ENCODE assay signal across 19 mouse cellular contexts in the genomic region with DNA sequence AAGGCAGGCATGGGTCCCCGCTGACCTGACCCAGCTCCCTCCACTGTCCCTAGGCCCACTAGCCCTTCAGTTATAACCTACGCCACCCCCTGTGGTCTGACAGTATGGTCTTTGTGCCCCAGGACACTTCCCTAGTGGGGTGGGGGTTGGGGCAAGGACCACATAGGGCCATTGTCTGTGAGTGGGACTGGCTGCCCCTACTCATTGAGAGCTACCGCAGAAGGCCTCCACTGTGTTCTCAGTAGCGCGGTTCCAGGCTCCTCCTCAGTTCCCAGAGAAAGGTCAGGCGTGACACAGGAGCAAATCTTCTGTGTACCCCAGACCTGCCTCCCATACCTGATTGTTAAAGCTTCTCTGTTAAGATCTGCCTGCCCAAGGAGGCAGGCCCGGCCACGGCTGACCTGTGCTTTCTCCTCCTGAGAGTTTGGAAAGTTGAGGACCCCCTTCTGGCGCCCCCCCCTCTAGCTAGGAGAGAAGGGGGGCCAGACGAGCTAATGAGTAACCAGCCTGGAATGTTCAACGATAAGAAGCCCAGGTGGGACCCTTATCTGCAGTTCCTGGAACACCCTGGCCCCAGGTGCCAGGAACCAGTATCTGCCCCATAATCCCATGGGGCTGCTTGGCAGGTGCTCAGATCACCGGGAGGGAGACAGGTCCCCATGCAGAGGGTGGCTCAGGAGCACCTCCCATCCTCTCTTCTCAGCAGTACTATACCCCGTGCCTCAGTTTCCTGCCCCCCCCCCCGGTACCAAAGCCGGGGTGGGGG. TPM values are rescaled to one million over a fixed set of nuclear protein-coding genes. Genes with fewer than 3 reads are reported as not detected.
DNase-seq lines count a peak whose midpoint lies in the region; ATAC-seq and TF ChIP-seq lines count a peak whose summit lies in the region.
"Had no signal": no experiment of that assay in that cellular context is flagged by ENCODE, and none has a peak within 500 bp of the region (broad histone marks: within the 10 kb centered on the region; RNA-seq: fewer than 3 reads in every experiment).

No protein-coding gene starts in this region.

- no peak for ATAC-seq in hindbrain, embryonic 16.5 days

- H3K4me1 ChIP-seq in cortical plate, adult 2 months (ENCODE audit: control insufficient read depth, insufficient read depth, low read length) = no peaks in the 10 kb centered on the region
- peaks cover 15% of the 10 kb centered on the region for H3K4me1 ChIP-seq in olfactory bulb, adult 2 months (ENCODE audit: control insufficient read depth, insufficient read depth, low read length)
- peaks cover 5% of the 10 kb centered on the region; the same call in 1 of the 2 replicates for H3K4me1 ChIP-seq in hindbrain, embryonic 16.5 days (ENCODE audit: control insufficient read depth, insufficient read depth, low read depth, low read length)

- TF ChIP-seq CTCF in gastrocnemius, adult 2 months (IDR thresholded peaks at IDR 0.05) = no peak
- no peak for TF ChIP-seq CTCF in cortical plate, adult 2 months (IDR thresholded peaks at IDR 0.05; ENCODE audit: extremely low read depth, insufficient read depth, low read length)
- TF ChIP-seq CTCF in olfactory bulb, adult 2 months (IDR thresholded peaks at IDR 0.05; ENCODE audit: insufficient read depth, low read depth, low read length) = 0 out of 2 replicates have a peak, but pooled peaks have one; percentile 13

- H3K9me3 ChIP-seq in hindbrain, embryonic 16.5 days (ENCODE audit: control insufficient read depth, low read length) = no peaks in the 10 kb centered on the region
- H3K9me3 ChIP-seq: midbrain, embryonic 12.5 days had no signal

- peak overlapping the region; percentile 24 for H3K27ac ChIP-seq in gastrocnemius, adult 2 months
- H3K27ac ChIP-seq in cortical plate, adult 2 months (ENCODE audit: insufficient read depth, low read length) = peak overlapping the region; percentile 67
- no peak overlapping the region for H3K27ac ChIP-seq in olfactory bulb, adult 2 months (ENCODE audit: insufficient read depth, low read depth, low read length)
- H3K27ac ChIP-seq in hindbrain, embryonic 16.5 days (ENCODE audit: low read depth, low read length) = no peak overlapping the region
- H3K27ac ChIP-seq: liver, embryonic 14.5 days; midbrain, embryonic 12.5 days had no signal

- H3K27me3 ChIP-seq in hindbrain, embryonic 16.5 days (replicated peaks; ENCODE audit: control insufficient read depth, insufficient read depth, low read length) = no peaks in the 10 kb centered on the region

- no peaks in the 10 kb centered on the region for H3K36me3 ChIP-seq in hindbrain, embryonic 16.5 days (ENCODE audit: control insufficient read depth, insufficient read depth, low read length)
- H3K36me3 ChIP-seq: midbrain, embryonic 12.5 days had no signal

- intact Hi-C loops in gastrocnemius, adult 2 months (cut with DNase I) = loop anchor here (5.0 kb wide), 1 partner anchor 33 kb away; no protein-coding TSS in a partner anchor

- no peak overlapping the region for H3K4me2 ChIP-seq in hindbrain, embryonic 16.5 days (ENCODE audit: low read length)
- H3K4me2 ChIP-seq: midbrain, embryonic 12.5 days had no signal

- H3K9ac ChIP-seq in hindbrain, embryonic 16.5 days (ENCODE audit: low read depth, low read length) = no peak overlapping the region
- H3K9ac ChIP-seq: liver, embryonic 14.5 days had no signal

- no peak overlapping the region for H3K4me3 ChIP-seq in gastrocnemius, adult 2 months
- H3K4me3 ChIP-seq in cortical plate, adult 2 months (ENCODE audit: insufficient read depth, low read length) = no peak overlapping the region
- H3K4me3 ChIP-seq in olfactory bulb, adult 2 months (ENCODE audit: insufficient read depth, low read depth, low read length) = no peak overlapping the region
- H3K4me3 ChIP-seq in hindbrain, embryonic 16.5 days (ENCODE audit: low read length) = no peak overlapping the region
- H3K4me3 ChIP-seq: midbrain, embryonic 12.5 days had no signal

- TF ChIP-seq POLR2A in cortical plate, adult 2 months (IDR thresholded peaks at IDR 0.05; ENCODE audit: extremely low read depth, insufficient read depth, low read length) = no peak
- TF ChIP-seq POLR2A in olfactory bulb, adult 2 months (IDR thresholded peaks at IDR 0.05; ENCODE audit: insufficient read depth, low read depth, low read length) = no peak

- WGBS in olfactory bulb, adult 2 months = 70% methylated on average over 15 of the region's 15 CpGs
- 71% methylated on average over 15 of the region's 15 CpGs for whole genome bisulfite sequencing in hindbrain, embryonic 16.5 days

- peak; percentile 27 for DNase-seq in gastrocnemius, adult 2 months
- no peak for DNase-seq in gastrocnemius, postnatal 25 days
- DNase-seq in layer of hippocampus, adult 11-12 months (ENCODE audit: low spot score) = peak; percentile 71
- no peak for DNase-seq in layer of hippocampus, adult 9-10 months (ENCODE audit: low spot score)
- no peak for DNase-seq in cerebellum, adult 11-12 months
- DNase-seq: adrenal gland, adult 2 months; right cerebral cortex, postnatal 14 days; thymus, adult 18-20 months had no signal

RNA-seq across cellular contexts. Expression of a gene that starts 5.1 kb away (rescaled TPM):
- total RNA-seq in gastrocnemius, adult 2 months (2021) = not detected
- total RNA-seq in gastrocnemius, postnatal 25 days (2021) = not detected
- polyA plus RNA-seq in cortical plate, adult 2 months (2012; rRNA removed) = 0.34 and 0.35 TPM in 2 replicates
- polyA plus RNA-seq in olfactory bulb, adult 2 months (2012; ENCODE audit: insufficient read depth, insufficient read length, low replicate concordance, missing spikeins) = not detected in 2 replicates
- not detected in 2 replicates for polyA plus RNA-seq in hindbrain, embryonic 16.5 days (2015; fragmentation: Nextera tagmentation; extraction: Ambion mirVana)
- total RNA-seq: gastrocnemius, adult 8-10 months; left cerebral cortex, adult 8-10 months had no signal
- polyA plus RNA-seq: embryonic facial prominence, embryonic 11.5 days; forebrain, embryonic 11.5 days; hindbrain, embryonic 11.5 days; midbrain, embryonic 12.5 days; neural tube, embryonic 14.5 days had no signal

RNA-seq across cellular contexts. Expression of a gene that starts 7.8 kb away (rescaled TPM):
- 1 to 10 TPM; 8.5 to 10.0 TPM for total RNA-seq in gastrocnemius, adult 2 months (2021)
- 10 to 100 TPM in 1 of 2 experiments, 1 to 10 TPM in 1; 9.3 to 10.5 TPM for total RNA-seq in gastrocnemius, postnatal 25 days (2021)
- 23.3 and 28.1 TPM in 2 replicates for polyA plus RNA-seq in cortical plate, adult 2 months (2012; rRNA removed)
- not detected in 2 replicates for polyA plus RNA-seq in olfactory bulb, adult 2 months (2012; ENCODE audit: insufficient read depth, insufficient read length, low replicate concordance, missing spikeins)
- polyA plus RNA-seq in hindbrain, embryonic 16.5 days (2015; fragmentation: Nextera tagmentation; extraction: Ambion mirVana) = 15.9 and 17.5 TPM in 2 replicates

RNA-seq across cellular contexts. Expression of a gene that starts 26.7 kb away (rescaled TPM):
- 10 to 100 TPM; 43.1 to 45.7 TPM for total RNA-seq in gastrocnemius, adult 2 months (2021)
- total RNA-seq in gastrocnemius, postnatal 25 days (2021) = 10 to 100 TPM; 33.5 to 34.2 TPM
- 72.6 and 73.0 TPM in 2 replicates for polyA plus RNA-seq in cortical plate, adult 2 months (2012; rRNA removed)
- not detected in 2 replicates for polyA plus RNA-seq in olfactory bulb, adult 2 months (2012; ENCODE audit: insufficient read depth, insufficient read length, low replicate concordance, missing spikeins)
- polyA plus RNA-seq in hindbrain, embryonic 16.5 days (2015; fragmentation: Nextera tagmentation; extraction: Ambion mirVana) = 46.1 and 51.8 TPM in 2 replicates

RNA-seq across cellular contexts. Expression of a gene that starts 47.4 kb away (rescaled TPM):
- 1 to 10 TPM; 6.1 to 6.8 TPM for total RNA-seq in gastrocnemius, adult 2 months (2021)
- 1 to 10 TPM; 6.4 to 7.8 TPM for total RNA-seq in gastrocnemius, postnatal 25 days (2021)
- polyA plus RNA-seq in cortical plate, adult 2 months (2012; rRNA removed) = 4.7 and 5.2 TPM in 2 replicates
- polyA plus RNA-seq in olfactory bulb, adult 2 months (2012; ENCODE audit: insufficient read depth, insufficient read length, low replicate concordance, missing spikeins) = not detected in 2 replicates
- polyA plus RNA-seq in hindbrain, embryonic 16.5 days (2015; fragmentation: Nextera tagmentation; extraction: Ambion mirVana) = 2.5 and 2.8 TPM in 2 replicates

RNA-seq across cellular contexts. Expression of a gene that starts 49.2 kb away (rescaled TPM):
- total RNA-seq in gastrocnemius, adult 2 months (2021) = under 1 TPM in 1 of 2 experiments, not detected in 1; 0.13 TPM
- total RNA-seq in gastrocnemius, postnatal 25 days (2021) = under 1 TPM in 1 of 2 experiments, not detected in 1; 0.11 TPM
- polyA plus RNA-seq in cortical plate, adult 2 months (2012; rRNA removed) = 0.08 and 0.09 TPM in 2 replicates
- not detected in 2 replicates for polyA plus RNA-seq in olfactory bulb, adult 2 months (2012; ENCODE audit: insufficient read depth, insufficient read length, low replicate concordance, missing spikeins)
- polyA plus RNA-seq in hindbrain, embryonic 16.5 days (2015; fragmentation: Nextera tagmentation; extraction: Ambion mirVana) = 0.11 TPM in 1 of 2 replicates, not detected in the other
- total RNA-seq: adrenal gland, adult 2 months; gastrocnemius, adult 8-10 months had no signal
- polyA plus RNA-seq: adrenal gland, adult 2 months had no signal

Comparison
In these comparisons a context has a peak if more than half of its experiments do, and no peak if none do; other contexts are left out.
1. DNase-seq: peak in gastrocnemius, adult 2 months (single experiment) and layer of hippocampus, adult 11-12 months (single experiment); none in gastrocnemius, postnatal 25 days (single experiment), layer of hippocampus, adult 9-10 months (single experiment) and cerebellum, adult 11-12 months (single experiment).
2. H3K27ac ChIP-seq: peak in gastrocnemius, adult 2 months (single experiment) and cortical plate, adult 2 months (single experiment); none in olfactory bulb, adult 2 months (single experiment) and hindbrain, embryonic 16.5 days (single experiment).
3. RNA of a gene that starts 7.8 kb away (polyA plus RNA-seq): 23.3 to 28.1 TPM in cortical plate, adult 2 months and 15.9 to 17.5 TPM in hindbrain, embryonic 16.5 days; not detected in olfactory bulb, adult 2 months; every median in the first group is over 10 times any median in the second.